Mouse (Mus musculus): ENCODE data around the gene Scn1a. TPM values are rescaled to one million over a fixed set of nuclear protein-coding genes. Genes with fewer than 3 reads are reported as not detected.

The Scn1a gene
- not detected for polyA plus RNA-seq (2015; fragmentation: Illumina TruSeq; extraction: RNeasy Lipid Tissue Mini Kit (QIAGEN cat#74804); ENCODE audit: insufficient read depth, low read depth, low replicate concordance)

DNA sequence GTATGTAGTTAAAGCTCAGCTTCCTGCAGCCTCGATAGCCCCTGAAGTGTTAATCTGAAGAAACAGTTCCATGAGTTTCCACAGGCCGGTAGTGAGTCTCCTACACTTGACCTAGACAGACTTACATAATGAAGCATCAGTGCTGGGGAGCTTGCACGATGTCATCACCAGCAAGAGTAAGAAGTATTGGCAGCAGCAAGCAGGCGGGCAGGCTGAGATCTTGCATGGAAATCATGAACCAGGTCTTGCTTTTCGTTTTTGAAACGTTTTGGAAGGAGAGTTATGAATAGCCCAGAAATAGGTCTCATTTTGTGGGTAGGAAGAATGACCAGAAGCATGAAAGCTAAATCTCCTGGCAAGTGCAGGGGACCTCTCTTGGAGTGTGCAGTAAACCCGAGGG, at the start of gene Scn1a:
Scn1a (minus strand) TSS at position 130 of the 400 bp plus-strand sequence.

GRCm38 (mm10) chr2:66256220-66257131, 184.2 kb downstream of the Scn1a start, which contains the start of gene Ttc21b:
Gene Ttc21b (minus strand): TSS chr2:66256617.

Other genes starting within 250 kb of the Scn1a start
- gene Ttc21b, start 184.2 kb downstream of the Scn1a start, polyA plus RNA-seq (2015; fragmentation: Illumina TruSeq; extraction: RNeasy Lipid Tissue Mini Kit (QIAGEN cat#74804); ENCODE audit: insufficient read depth, low read depth, low replicate concordance), result 1.6 TPM
- 0.44 TPM for gene Scn9a, start 194.1 kb upstream of the Scn1a start, polyA plus RNA-seq (2015; fragmentation: Illumina TruSeq; extraction: RNeasy Lipid Tissue Mini Kit (QIAGEN cat#74804); ENCODE audit: insufficient read depth, low read depth, low replicate concordance)

Data from pancreas, adult 10 weeks (tissue).